Mouse (Mus musculus): ENCODE measurements at regions not wholly inside any gene's neighbourhood (a gene's known extent, or its start where the extent isn't known, plus 50 kb on each side); places are given as distances from the start of the nearest gene placed in this dataset.

DNA sequence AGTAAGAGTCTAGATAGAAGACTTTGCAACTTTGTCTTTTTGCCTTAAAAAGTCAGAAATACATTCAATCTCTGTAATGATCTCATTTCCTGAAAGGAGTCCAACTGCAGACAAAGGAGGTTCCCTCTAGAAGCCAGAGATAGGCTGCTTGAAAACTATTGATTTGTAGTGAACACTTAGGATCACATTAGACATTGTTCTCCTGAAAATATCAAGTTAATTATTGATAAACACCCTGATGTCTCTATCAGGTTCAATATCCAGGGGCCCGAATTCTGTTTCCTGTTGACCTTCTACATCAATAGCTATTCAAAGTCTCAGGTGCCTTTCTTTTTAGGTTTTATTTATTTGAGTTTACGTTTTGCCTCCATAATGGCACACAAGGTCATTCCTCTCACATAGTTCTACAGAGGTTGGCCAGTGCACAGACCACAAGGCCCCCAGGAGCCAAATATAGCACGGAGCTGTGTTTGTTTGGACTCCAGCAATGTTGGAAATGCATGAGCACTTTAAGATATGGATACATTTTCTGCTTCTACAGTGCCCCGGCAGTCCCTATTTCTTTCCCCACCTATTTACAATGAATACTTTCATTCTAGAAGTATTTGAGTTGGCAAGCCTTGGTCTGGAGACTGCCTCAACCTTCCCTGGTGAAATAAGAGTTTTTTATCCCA lies 265.7 kb downstream of the Fign start:
- H3K27ac ChIP-seq (replicated peaks; ENCODE audit: low read depth, low read length), result no peak overlapping the region
- H3K4me1 ChIP-seq (ENCODE audit: control insufficient read depth, insufficient read depth, insufficient read length, low read length), result no peaks in the 10 kb centered on the region
- H3K4me3 ChIP-seq (ENCODE audit: insufficient read depth, low read depth, low read length), result no peak overlapping the region

DNA sequence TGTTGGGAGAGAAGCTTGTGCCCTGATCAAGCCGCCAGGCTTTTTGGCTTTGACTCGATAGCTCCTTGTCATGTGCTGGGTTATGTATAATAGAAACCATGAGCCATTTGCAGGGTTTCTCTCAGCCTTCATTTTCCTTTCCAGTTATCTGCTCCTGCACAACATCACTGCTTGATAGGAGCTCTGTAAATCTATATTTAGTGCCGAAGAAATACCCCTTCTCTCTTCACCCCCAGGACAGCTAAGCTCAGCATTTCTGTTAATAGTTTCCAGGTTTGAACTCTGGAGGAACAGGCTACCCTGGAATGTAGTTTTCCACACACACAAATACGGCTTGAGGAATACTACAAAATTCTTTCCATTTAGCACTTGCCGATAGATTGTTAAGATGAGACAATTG lies 267.4 kb downstream of the Fign start:
- Histone ChIP-seq H3K27ac (replicated peaks; ENCODE audit: low read depth, low read length) (no peak overlapping the region), H3K4me3 (ENCODE audit: insufficient read depth, low read depth, low read length) (no peak overlapping the region)

DNA sequence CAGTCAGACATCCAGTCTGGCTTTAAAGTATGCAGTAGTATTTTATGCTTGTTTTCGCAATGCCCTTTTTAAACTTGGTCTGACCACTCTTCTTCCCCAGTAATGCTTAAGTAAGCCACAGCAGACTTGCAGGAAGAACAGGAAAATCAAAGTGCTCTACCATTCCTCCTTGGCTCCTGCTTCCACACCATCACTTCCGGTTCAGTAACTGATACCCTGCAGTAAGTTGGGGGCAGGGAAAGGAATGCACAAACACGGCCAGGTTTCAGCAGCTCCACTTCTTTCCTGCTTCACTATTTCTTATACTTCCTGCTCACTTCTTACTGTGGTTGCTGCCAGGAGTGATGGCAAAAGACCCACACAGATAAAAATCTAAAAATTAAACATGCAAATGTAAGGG lies 269.2 kb downstream of the Fign start:
- H3K4me1 ChIP-seq (ENCODE audit: control insufficient read depth, insufficient read depth, insufficient read length, low read length), result no peaks in the 10 kb centered on the region
- no peak overlapping the region for H3K4me3 ChIP-seq (ENCODE audit: insufficient read depth, low read depth, low read length)
- no peak overlapping the region for H3K27ac ChIP-seq (replicated peaks; ENCODE audit: low read depth, low read length)

More for the DNA sequence above, 267.4 kb downstream of the Fign start:
- H3K4me1 ChIP-seq (ENCODE audit: control insufficient read depth, insufficient read depth, insufficient read length, low read length), result no peaks in the 10 kb centered on the region

DNA sequence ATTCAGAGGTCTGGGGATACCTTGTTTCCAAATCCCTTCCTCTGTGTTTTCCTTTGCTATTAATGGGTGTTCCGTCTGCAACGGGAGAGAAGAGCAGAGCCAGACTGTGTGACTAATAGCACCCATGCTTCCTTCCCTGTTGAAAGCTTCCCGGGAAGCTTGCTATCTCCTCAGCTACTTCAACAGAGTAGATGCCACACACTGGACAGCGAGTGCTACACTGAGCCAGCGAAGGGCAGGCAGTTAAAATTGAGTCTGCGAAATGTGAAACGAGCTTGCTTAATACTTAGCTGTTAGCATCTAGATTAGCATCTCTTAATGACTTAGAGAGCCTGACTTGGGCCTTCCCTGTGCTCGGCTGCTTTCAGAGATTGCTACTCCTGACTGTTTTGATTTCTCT lies 278.4 kb downstream of the Fign start:
- no peak overlapping the region for H3K4me3 ChIP-seq (ENCODE audit: insufficient read depth, low read depth, low read length)
- H3K27ac ChIP-seq (replicated peaks; ENCODE audit: low read depth, low read length), result no peak overlapping the region
- no peaks in the 10 kb centered on the region for H3K4me1 ChIP-seq (ENCODE audit: control insufficient read depth, insufficient read depth, insufficient read length, low read length)

Data from brown adipose tissue, adult 24 weeks (tissue).